Mouse (Mus musculus): ENCODE measurements at regions not wholly inside any gene's neighbourhood (a gene's known extent, or its start where the extent isn't known, plus 50 kb on each side); places are given as distances from the start of the nearest gene placed in this dataset.

DNA sequence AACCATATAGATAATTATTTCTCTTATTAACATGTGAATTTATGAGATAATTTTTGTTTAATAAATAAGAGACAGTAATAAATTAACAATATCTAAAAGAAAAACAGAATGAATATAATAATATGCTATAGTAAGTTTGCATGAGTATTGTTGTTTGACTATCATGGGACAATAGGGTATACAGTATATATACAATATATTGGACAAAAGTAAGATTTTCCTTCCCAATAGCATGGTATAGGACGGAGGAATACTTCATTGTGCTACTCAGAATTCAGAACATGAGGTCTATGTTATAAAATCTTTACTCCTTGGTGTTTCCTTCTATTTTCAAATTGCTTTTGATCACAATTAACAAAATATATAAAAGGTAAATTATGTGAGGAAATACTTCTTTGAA, 771.0 kb upstream of the Pcdh20 start:
- no peaks in the 10 kb centered on the region for H3K9me3 ChIP-seq (replicated peaks; ENCODE audit: low read length)
- H3K4me2 ChIP-seq (ENCODE audit: low read length): no peak overlapping the region
- no peaks in the 10 kb centered on the region for H3K4me1 ChIP-seq (replicated peaks; ENCODE audit: insufficient read depth, low read length)
- no peaks in the 10 kb centered on the region for H3K27me3 ChIP-seq (ENCODE audit: insufficient read depth, low read length)
- H3K36me3 ChIP-seq (ENCODE audit: insufficient read depth, low read length): no peaks in the 10 kb centered on the region
- no peak overlapping the region for H3K27ac ChIP-seq
- no peak overlapping the region for H3K4me3 ChIP-seq (replicated peaks; ENCODE audit: low read depth, low read length)
- H3K9ac ChIP-seq (ENCODE audit: low read depth, low read length): no peak overlapping the region
- TF ChIP-seq CTCF (IDR thresholded peaks at IDR 0.05; ENCODE audit: low read depth): no peak
- DNase-seq (ENCODE audit: low spot score) (no peak), ATAC-seq (replicated peaks; ENCODE audit: low FRiP score, low read depth) (no peak)
- 81% methylated on average over 1 of the region's 1 CpGs for WGBS

DNA sequence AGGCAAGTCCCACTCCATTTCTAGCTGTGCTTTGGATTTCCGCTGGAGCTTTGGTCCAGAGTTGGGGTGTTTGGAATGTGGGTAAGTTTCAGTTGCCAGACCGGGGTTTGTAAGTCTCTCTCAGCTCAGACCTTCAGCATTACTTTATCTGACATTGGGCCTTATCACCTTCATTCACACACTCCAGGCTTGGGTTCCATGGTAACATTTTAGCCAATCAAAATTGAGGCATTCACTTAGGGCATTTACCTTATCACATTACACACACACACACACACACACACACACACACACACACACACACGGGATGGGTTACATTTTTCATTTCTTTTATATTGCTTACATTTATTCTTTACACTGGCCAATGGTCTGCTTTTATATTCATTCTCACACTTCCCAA, 765.3 kb upstream of the Pcdh20 start:
- Histone ChIP-seq H3K9me3 (replicated peaks; ENCODE audit: low read length) (no peaks in the 10 kb centered on the region), H3K4me2 (ENCODE audit: low read length) (no peak overlapping the region), H3K36me3 (ENCODE audit: insufficient read depth, low read length) (no peaks in the 10 kb centered on the region), H3K27ac (no peak overlapping the region), H3K9ac (ENCODE audit: low read depth, low read length) (no peak overlapping the region), H3K4me3 (replicated peaks; ENCODE audit: low read depth, low read length) (no peak overlapping the region), H3K4me1 (replicated peaks; ENCODE audit: insufficient read depth, low read length) (no peaks in the 10 kb centered on the region), H3K27me3 (ENCODE audit: insufficient read depth, low read length) (no peaks in the 10 kb centered on the region)
- ATAC-seq (replicated peaks; ENCODE audit: low FRiP score, low read depth): no peak
- no peak for TF ChIP-seq CTCF (IDR thresholded peaks at IDR 0.05; ENCODE audit: low read depth)
- no peak for DNase-seq (ENCODE audit: low spot score)
- WGBS: 81% methylated on average over 3 of the region's 3 CpGs

DNA sequence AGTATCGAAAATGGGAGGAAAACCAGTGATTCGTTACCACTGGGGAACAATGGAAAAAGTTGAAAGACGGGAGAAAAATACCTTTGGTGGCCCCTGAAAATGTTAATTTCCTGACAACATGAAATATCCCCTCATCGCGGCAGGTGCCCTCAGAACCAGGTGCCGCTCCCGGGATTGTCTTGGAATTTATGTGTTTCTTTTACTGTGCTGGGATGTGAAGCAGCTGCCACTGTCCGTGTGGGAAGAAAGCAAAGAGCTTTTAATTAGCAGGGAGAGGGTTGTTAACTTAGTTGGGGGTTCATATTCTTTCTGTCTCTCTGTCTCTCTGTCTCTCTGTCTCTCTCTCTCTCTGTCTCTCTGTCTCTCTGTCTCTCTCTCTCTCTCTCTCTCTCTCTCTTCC, 759.3 kb upstream of the Pcdh20 start:
- DNase-seq (ENCODE audit: low spot score) (no peak), ATAC-seq (replicated peaks; ENCODE audit: low FRiP score, low read depth) (no peak)
- no peaks in the 10 kb centered on the region for H3K36me3 ChIP-seq (ENCODE audit: insufficient read depth, low read length)
- no peak overlapping the region for H3K4me2 ChIP-seq (ENCODE audit: low read length)
- H3K4me3 ChIP-seq (replicated peaks; ENCODE audit: low read depth, low read length): no peak overlapping the region
- H3K27me3 ChIP-seq (ENCODE audit: insufficient read depth, low read length): no peaks in the 10 kb centered on the region
- no peak overlapping the region for H3K27ac ChIP-seq
- 25% methylated on average over 8 of the region's 8 CpGs for WGBS
- no peak overlapping the region for H3K9ac ChIP-seq (ENCODE audit: low read depth, low read length)
- no peaks in the 10 kb centered on the region for H3K9me3 ChIP-seq (replicated peaks; ENCODE audit: low read length)
- TF ChIP-seq CTCF (IDR thresholded peaks at IDR 0.05; ENCODE audit: low read depth): no peak
- H3K4me1 ChIP-seq (replicated peaks; ENCODE audit: insufficient read depth, low read length): no peaks in the 10 kb centered on the region

DNA sequence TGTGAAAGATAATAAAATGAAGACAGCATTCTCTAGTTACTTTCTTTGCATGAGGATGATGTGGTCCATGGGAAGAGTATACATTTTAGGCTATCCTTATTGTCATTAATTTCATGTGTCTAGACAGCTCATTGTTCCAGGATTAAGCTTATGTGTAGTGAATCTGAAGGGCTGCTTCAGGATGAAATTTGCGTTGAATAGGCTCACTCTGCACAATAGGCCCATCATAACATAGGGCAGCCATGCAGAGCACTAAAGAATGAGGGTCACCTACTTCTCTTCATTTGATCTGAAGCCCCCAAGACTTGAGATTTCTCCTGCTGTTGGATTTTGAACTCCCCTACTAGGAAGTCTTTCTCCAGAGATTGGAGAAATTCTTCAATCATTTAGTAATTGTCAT, 746.2 kb upstream of the Pcdh20 start:
- DNase-seq (ENCODE audit: low spot score) (no peak), ATAC-seq (replicated peaks; ENCODE audit: low FRiP score, low read depth) (no peak)
- no peak overlapping the region for H3K4me3 ChIP-seq (replicated peaks; ENCODE audit: low read depth, low read length)
- no peak overlapping the region for H3K9ac ChIP-seq (ENCODE audit: low read depth, low read length)
- no peaks in the 10 kb centered on the region for H3K4me1 ChIP-seq (replicated peaks; ENCODE audit: insufficient read depth, low read length)
- no peaks in the 10 kb centered on the region for H3K36me3 ChIP-seq (ENCODE audit: insufficient read depth, low read length)
- 71% methylated on average over 1 of the region's 1 CpGs for WGBS
- no peaks in the 10 kb centered on the region for H3K9me3 ChIP-seq (replicated peaks; ENCODE audit: low read length)
- TF ChIP-seq CTCF (IDR thresholded peaks at IDR 0.05; ENCODE audit: low read depth): no peak
- H3K27ac ChIP-seq: no peak overlapping the region
- H3K4me2 ChIP-seq (ENCODE audit: low read length): no peak overlapping the region
- H3K27me3 ChIP-seq (ENCODE audit: insufficient read depth, low read length): no peaks in the 10 kb centered on the region

DNA sequence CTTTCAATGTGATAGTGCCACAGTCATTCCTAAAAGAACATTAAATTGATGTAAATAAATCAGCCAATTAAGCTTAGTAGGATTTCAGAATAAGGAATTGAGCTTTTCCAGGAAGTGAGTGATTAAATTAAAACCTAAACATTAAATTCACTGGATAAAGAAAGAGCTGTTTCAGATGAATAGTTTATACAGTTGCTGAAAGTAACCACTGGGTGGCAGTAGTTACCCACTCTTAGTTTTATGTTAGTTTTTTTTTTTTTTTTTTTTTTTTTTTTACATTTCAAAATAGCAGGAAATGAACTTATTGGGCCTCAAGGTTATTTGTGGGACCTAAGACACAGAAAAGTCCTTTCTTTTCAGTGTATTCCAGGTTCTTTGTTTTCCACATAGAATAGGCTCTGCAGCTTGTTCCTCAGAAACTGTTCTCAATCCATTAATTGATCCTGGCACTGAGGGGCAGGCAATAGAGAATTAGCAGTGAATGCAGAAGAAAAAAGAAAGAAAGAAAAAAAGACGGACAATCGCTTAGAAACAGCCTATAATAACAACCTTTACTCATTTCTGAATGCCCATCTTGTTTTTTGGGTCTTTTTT, 710.3 kb upstream of the Pcdh20 start:
- Histone ChIP-seq H3K4me3 (replicated peaks; ENCODE audit: low read depth, low read length) (no peak overlapping the region), H3K27ac (no peak overlapping the region), H3K4me1 (replicated peaks; ENCODE audit: insufficient read depth, low read length) (no peaks in the 10 kb centered on the region), H3K36me3 (ENCODE audit: insufficient read depth, low read length) (no peaks in the 10 kb centered on the region), H3K9me3 (replicated peaks; ENCODE audit: low read length) (no peaks in the 10 kb centered on the region), H3K27me3 (ENCODE audit: insufficient read depth, low read length) (no peaks in the 10 kb centered on the region), H3K9ac (ENCODE audit: low read depth, low read length) (no peak overlapping the region), H3K4me2 (ENCODE audit: low read length) (no peak overlapping the region)
- DNase-seq (ENCODE audit: low spot score) (peak; percentile 80), ATAC-seq (replicated peaks; ENCODE audit: low FRiP score, low read depth) (no peak)
- peak; percentile 71 for TF ChIP-seq CTCF (IDR thresholded peaks at IDR 0.05; ENCODE audit: low read depth)
- 62% methylated on average over 2 of the region's 2 CpGs for WGBS

DNA sequence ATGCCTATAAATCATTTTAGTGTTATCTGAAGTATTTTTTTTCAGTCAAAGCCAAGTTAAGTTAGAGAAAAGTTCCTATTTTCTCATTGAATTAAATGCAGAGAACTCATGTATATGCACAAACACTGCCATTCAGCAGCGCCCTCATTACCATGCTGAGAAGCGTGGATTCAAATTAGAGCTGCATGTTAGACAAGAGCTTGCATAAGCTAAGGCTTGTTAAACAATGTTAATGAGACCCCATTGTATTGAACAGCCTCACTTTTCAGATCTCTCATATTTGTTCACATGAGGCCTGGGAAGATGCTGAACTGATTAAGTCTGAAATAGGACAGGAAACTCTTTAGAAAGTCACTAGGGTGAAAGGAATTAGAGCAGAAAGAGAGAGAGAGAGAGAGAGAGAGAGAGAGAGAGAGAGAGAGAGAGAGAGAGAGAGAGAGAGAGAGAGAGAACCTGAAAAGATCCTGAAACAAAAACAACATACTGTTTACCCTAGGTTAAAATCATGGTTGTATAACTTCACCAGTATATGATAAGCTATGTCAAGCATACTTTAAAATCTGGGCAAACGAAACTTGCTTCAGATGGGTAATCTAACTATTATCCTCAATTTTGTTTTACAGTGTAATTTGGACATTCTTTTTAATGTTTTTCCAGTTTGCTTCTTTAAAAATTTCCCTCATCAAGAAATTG, 671.9 kb upstream of the Pcdh20 start:
- Histone ChIP-seq H3K9me3 (replicated peaks; ENCODE audit: low read length) (no peaks in the 10 kb centered on the region), H3K36me3 (ENCODE audit: insufficient read depth, low read length) (no peaks in the 10 kb centered on the region), H3K27ac (no peak overlapping the region), H3K27me3 (ENCODE audit: insufficient read depth, low read length) (no peaks in the 10 kb centered on the region), H3K9ac (ENCODE audit: low read depth, low read length) (no peak overlapping the region), H3K4me2 (ENCODE audit: low read length) (no peak overlapping the region), H3K4me1 (replicated peaks; ENCODE audit: insufficient read depth, low read length) (no peaks in the 10 kb centered on the region), H3K4me3 (replicated peaks; ENCODE audit: low read depth, low read length) (no peak overlapping the region)
- 85% methylated on average over 3 of the region's 3 CpGs for WGBS
- ATAC-seq (replicated peaks; ENCODE audit: low FRiP score, low read depth): no peak
- DNase-seq (ENCODE audit: low spot score): no peak
- no peak for TF ChIP-seq CTCF (IDR thresholded peaks at IDR 0.05; ENCODE audit: low read depth)

DNA sequence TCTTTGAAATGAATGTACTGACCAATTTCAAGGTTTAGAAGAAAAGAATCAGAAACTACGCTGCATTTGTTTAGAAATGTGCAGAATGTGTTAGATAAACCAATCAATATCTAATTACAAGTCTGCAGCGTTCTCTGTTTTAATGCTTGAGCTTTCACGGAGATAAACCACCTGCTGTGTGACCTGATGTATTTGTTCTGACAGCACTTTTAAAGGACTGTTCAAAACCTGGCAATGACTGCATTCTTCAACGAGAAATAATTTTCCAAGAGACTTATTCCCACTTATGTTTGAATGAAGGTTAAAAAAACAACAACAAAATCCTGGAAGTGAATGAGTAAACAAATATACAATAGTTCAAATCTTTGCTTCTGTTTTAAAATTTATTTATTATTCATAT, 628.1 kb upstream of the Pcdh20 start:
- no peak overlapping the region for H3K27ac ChIP-seq
- no peak overlapping the region for H3K9ac ChIP-seq (ENCODE audit: low read depth, low read length)
- H3K4me1 ChIP-seq (replicated peaks; ENCODE audit: insufficient read depth, low read length): no peaks in the 10 kb centered on the region
- H3K36me3 ChIP-seq (ENCODE audit: insufficient read depth, low read length): no peaks in the 10 kb centered on the region
- no peaks in the 10 kb centered on the region for H3K27me3 ChIP-seq (ENCODE audit: insufficient read depth, low read length)
- 39% methylated on average over 4 of the region's 4 CpGs for WGBS
- ATAC-seq (replicated peaks; ENCODE audit: low FRiP score, low read depth) (no peak), DNase-seq (ENCODE audit: low spot score) (no peak)
- no peak overlapping the region for H3K4me2 ChIP-seq (ENCODE audit: low read length)
- H3K9me3 ChIP-seq (replicated peaks; ENCODE audit: low read length): no peaks in the 10 kb centered on the region
- no peak for TF ChIP-seq CTCF (IDR thresholded peaks at IDR 0.05; ENCODE audit: low read depth)
- H3K4me3 ChIP-seq (replicated peaks; ENCODE audit: low read depth, low read length): no peak overlapping the region
